Mouse (Mus musculus) heart, embryonic 16.5 days (tissue): ENCODE data around the gene Nsl1. TPM values are rescaled to one million over a fixed set of nuclear protein-coding genes. Genes with fewer than 3 reads are reported as not detected.

Experiments used
- ATAC-seq: fragments of 200-750 bp; cut with Nextera tagmentation; replicated peaks from 2 replicates; pipeline ENCODE4 v1.8.0; 2017; ENCODE audit warnings: moderate number of reproducible peaks; ENCODE audit not compliant: insufficient read depth, low FRiP score; ENCODE audit errors: extremely low read depth
- H3K27ac ChIP-seq: fragments of 300-500 bp; sonication (generic); 2 replicates; pipeline ENCODE4 v1.5.1; 2014; ENCODE audit warnings: mild to moderate bottlenecking, low read length, control low read depth, moderate library complexity
- H3K27me3 ChIP-seq: fragments of 300-500 bp; sonication (generic); 2 replicates; pipeline ENCODE4 v1.6.1; 2014; ENCODE audit warnings: low read length, mixed read lengths; ENCODE audit not compliant: control insufficient read depth, insufficient read depth
- H3K36me3 ChIP-seq: fragments of 300-500 bp; sonication (generic); 2 replicates; pipeline ENCODE4 v1.6.1; 2014; ENCODE audit not compliant: control insufficient read depth, insufficient read depth
- H3K4me1 ChIP-seq: fragments of 300-500 bp; sonication (generic); 2 replicates; pipeline ENCODE4 v1.6.1; 2014; ENCODE audit warnings: low read length, mixed read lengths; ENCODE audit not compliant: control insufficient read depth, insufficient read depth
- H3K4me2 ChIP-seq: fragments of 300-500 bp; sonication (generic); 2 replicates; pipeline ENCODE4 v1.6.1; 2014; ENCODE audit warnings: low read depth, mild to moderate bottlenecking, control low read depth, low read length
- H3K4me3 ChIP-seq: fragments of 300-500 bp; sonication (generic); 2 replicates; pipeline ENCODE4 v1.5.1; 2014; ENCODE audit warnings: mild to moderate bottlenecking, control low read depth, low read length
- H3K9ac ChIP-seq: fragments of 300-500 bp; sonication (generic); 2 replicates; pipeline ENCODE4 v1.6.1; 2014; ENCODE audit warnings: low read length, control low read depth
- H3K9me3 ChIP-seq: fragments of 300-500 bp; sonication (generic); replicated peaks from 2 replicates; pipeline ENCODE4 v1.6.1; 2016; ENCODE audit warnings: low read length; ENCODE audit not compliant: control insufficient read depth
- WGBS: fragments of 180-500 bp; shearing (Covaris S2); extraction: QIAGEN DNeasy Blood & Tissue Kit; methylation state at CpG from one replicate; pipeline ENCODE4 v1.1.7; 2014; 5-methylcytosine and 5-hydroxymethylcytosine counted together
- polyA plus RNA-seq: library from polyadenylated mRNA; unstranded; fragments of >200 nt; fragmentation: Nextera tagmentation; extraction: Ambion mirVana; gene quantifications from 2 replicates; pipeline ENCODE4 v1.2.1, GENCODE M21; 2015

Gene Nsl1
- polyA plus RNA-seq, 1 experiment from 2014 or later, result 15.4 TPM

DNA sequence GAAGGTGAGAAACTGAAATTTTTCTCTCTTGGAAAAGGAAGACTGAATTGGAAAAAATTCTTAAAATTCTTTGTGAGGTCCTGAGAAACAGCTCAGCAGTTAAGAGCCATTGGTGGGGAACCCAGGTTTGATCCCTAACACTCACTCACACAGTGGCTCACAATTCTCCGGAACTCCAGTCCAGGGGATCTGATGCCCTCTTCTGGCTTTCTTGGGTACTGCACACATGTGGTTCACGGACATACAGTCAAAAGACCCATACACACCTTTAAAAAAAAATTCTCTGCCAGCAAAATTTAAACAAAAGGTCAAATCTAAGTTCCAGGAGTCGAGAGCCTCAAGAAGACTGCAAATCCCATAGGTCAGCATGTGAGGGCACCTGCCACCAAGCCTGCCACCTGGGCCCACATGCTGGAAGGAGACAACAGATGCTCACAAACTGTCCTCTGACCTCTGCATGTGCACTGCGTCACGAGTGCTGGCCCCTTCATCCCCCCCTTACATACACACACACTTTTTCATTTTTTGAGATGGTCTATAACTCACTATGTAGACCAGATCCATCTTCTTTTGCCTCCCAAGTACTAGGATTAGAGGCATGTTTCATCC, 22.2 kb downstream of the Nsl1 start:
- Histone ChIP-seq H3K9me3 (no peaks in the 10 kb centered on the region), H3K4me2 (no peak overlapping the region), H3K4me3 (no peak overlapping the region), H3K9ac (no peak overlapping the region), H3K27ac (no peak overlapping the region), H3K27me3 (no peaks in the 10 kb centered on the region), H3K4me1 (no peaks in the 10 kb centered on the region), H3K36me3 (peaks cover 10% of the 10 kb centered on the region)
- ATAC-seq, result no peak
- 78% methylated on average over 5 of the region's 5 CpGs for WGBS

GRCm38 (mm10) chr1:191085597-191085996, 22.8 kb downstream of the Nsl1 start:
- Histone ChIP-seq H3K4me2 (no peak overlapping the region), H3K9ac (no peak overlapping the region), H3K4me3 (no peak overlapping the region), H3K9me3 (no peaks in the 10 kb centered on the region), H3K27ac (no peak overlapping the region), H3K4me1 (no peaks in the 10 kb centered on the region), H3K36me3 (peaks cover 10% of the 10 kb centered on the region), H3K27me3 (no peaks in the 10 kb centered on the region)
- no peak for ATAC-seq
- 79% methylated on average over 12 of the region's 12 CpGs for WGBS

- Histone ChIP-seq H3K27ac (no peak overlapping the region), H3K4me2 (no peak overlapping the region), H3K27me3 (0 out of 2 replicates have a peak, but pooled peaks cover 2% of the 10 kb centered on the region), H3K36me3 (peaks cover 9% of the 10 kb centered on the region), H3K4me1 (no peaks in the 10 kb centered on the region), H3K4me3 (no peak overlapping the region), H3K9me3 (no peaks in the 10 kb centered on the region), H3K9ac (no peak overlapping the region)
- 76% methylated on average over 7 of the region's 7 CpGs for WGBS
- no peak for ATAC-seq
Observed at GRCm38 (mm10) chr1:191086304-191086878, 23.6 kb downstream of the Nsl1 start.

DNA sequence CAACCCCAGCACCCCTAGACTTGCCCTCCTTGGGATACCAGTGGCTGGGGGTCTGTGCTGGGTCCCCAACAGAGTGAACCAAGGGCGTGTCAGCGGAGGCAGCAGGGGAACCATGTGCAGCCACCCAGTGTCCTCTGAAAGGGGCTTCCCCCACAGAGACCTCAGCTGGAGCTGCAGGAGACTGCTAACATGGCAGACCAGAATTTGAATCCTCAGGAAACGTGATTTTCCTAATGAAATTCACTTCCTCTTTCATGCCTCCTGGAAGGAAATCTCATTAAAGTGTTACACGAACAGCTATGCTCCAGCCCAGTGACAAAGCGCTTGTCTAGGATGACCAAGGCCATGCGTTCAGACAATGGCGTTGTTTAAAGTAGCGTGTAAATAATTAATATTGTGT, 24.1 kb downstream of the Nsl1 start:
- H3K4me1 ChIP-seq, result no peaks in the 10 kb centered on the region
- no peak overlapping the region for H3K4me2 ChIP-seq
- ATAC-seq, result no peak
- no peak overlapping the region for H3K9ac ChIP-seq
- H3K27ac ChIP-seq, result no peak overlapping the region
- H3K27me3 ChIP-seq, result 0 out of 2 replicates have a peak, but pooled peaks cover 2% of the 10 kb centered on the region
- 82% methylated on average over 8 of the region's 8 CpGs for WGBS
- peaks cover 5% of the 10 kb centered on the region for H3K36me3 ChIP-seq
- H3K9me3 ChIP-seq, result no peaks in the 10 kb centered on the region
- no peak overlapping the region for H3K4me3 ChIP-seq

DNA sequence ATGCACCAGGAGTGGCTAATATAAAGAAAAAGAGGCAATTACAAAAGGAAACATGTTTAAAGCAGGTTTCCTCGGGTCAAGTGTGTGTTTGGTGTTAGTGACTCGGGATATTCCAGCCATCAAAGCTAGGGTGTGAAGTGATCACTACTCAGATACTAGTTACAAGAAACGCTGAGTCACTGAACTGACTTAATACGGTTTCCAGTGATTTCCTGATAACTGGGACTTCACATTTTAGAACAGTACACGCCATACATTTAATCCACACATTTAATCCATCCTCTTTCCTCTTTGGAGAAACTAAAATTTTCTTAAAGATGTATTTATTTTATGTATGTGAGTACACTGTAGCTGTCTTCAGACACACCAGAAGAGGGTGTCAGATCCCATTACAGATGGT, 25.1 kb downstream of the Nsl1 start:
- peaks cover 5% of the 10 kb centered on the region for H3K36me3 ChIP-seq
- 75% methylated on average over 5 of the region's 5 CpGs for WGBS
- no peaks in the 10 kb centered on the region for H3K9me3 ChIP-seq
- no peak overlapping the region for H3K27ac ChIP-seq
- ATAC-seq, result no peak
- no peak overlapping the region for H3K9ac ChIP-seq
- no peak overlapping the region for H3K4me2 ChIP-seq
- H3K4me3 ChIP-seq, result no peak overlapping the region
- no peaks in the 10 kb centered on the region for H3K4me1 ChIP-seq
- H3K27me3 ChIP-seq, result 0 out of 2 replicates have a peak, but pooled peaks cover 2% of the 10 kb centered on the region

GRCm38 (mm10) chr1:191089355-191089754, 26.5 kb downstream of the Nsl1 start:
- Histone ChIP-seq H3K27ac (no peak overlapping the region), H3K4me2 (no peak overlapping the region), H3K9me3 (no peaks in the 10 kb centered on the region), H3K27me3 (0 out of 2 replicates have a peak, but pooled peaks cover 2% of the 10 kb centered on the region), H3K4me3 (no peak overlapping the region), H3K9ac (no peak overlapping the region), H3K36me3 (peaks cover 3% of the 10 kb centered on the region; the same call in 1 of the 2 replicates), H3K4me1 (no peaks in the 10 kb centered on the region)
- ATAC-seq, result no peak
- WGBS, result 34% methylated on average over 6 of the region's 6 CpGs

GRCm38 (mm10) chr1:191092050-191092449, 29.2 kb downstream of the Nsl1 start:
- Histone ChIP-seq H3K27me3 (0 out of 2 replicates have a peak, but pooled peaks cover 2% of the 10 kb centered on the region), H3K4me1 (0 out of 2 replicates have a peak, but pooled peaks cover under 1% of the 10 kb centered on the region), H3K4me3 (no peak overlapping the region), H3K9me3 (no peaks in the 10 kb centered on the region), H3K4me2 (no peak overlapping the region), H3K9ac (no peak overlapping the region), H3K36me3 (no peaks in the 10 kb centered on the region), H3K27ac (no peak overlapping the region)
- ATAC-seq, result no peak
- WGBS, result 66% methylated on average over 8 of the region's 8 CpGs

DNA sequence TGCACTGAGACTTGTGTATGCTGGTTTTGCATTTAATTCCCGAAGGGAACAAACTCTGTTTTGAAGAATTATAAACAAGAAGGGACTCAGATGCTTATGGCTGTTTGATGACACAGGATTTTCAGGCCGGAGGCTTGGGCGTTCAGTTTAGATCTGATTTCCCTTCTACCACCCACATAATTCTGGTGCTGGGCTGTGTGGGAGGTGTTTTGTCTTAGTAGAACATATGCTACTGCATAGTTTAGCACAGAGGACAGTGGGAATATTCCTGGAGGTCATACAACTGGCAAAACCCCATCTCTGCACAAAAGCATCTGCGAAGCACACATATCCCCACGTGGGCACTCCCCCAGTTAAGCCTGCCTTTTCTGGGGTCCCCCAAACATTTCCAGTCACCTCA, 30.8 kb downstream of the Nsl1 start:
- Histone ChIP-seq H3K36me3 (no peaks in the 10 kb centered on the region), H3K9me3 (no peaks in the 10 kb centered on the region), H3K27ac (no peak overlapping the region), H3K27me3 (0 out of 2 replicates have a peak, but pooled peaks cover 2% of the 10 kb centered on the region), H3K4me3 (no peak overlapping the region), H3K4me2 (no peak overlapping the region), H3K4me1 (peaks cover 7% of the 10 kb centered on the region; the same call in 1 of the 2 replicates), H3K9ac (no peak overlapping the region)
- no peak for ATAC-seq
- WGBS, result 62% methylated on average over 5 of the region's 5 CpGs

DNA sequence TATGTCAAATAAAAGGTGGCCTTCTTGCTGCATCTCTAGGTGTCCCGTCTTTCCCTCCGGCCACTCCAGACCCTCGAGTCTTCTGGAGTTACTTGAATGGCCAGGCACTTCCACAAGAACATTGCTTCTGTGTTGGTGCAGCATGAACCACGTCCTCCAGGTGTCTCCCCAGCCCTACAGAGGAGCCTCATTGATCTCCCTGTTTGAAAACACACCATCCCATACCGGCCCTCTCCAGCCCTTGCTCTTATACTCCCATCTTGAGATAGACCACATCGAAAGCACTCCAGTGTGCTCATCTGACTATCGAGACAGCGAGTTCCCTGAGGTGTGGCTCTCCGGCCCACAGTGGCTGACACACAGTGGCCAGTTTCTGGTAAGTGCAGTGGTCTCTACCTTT, 32.2 kb downstream of the Nsl1 start:
- Histone ChIP-seq H3K9me3 (no peaks in the 10 kb centered on the region), H3K4me2 (no peak overlapping the region), H3K27ac (no peak overlapping the region), H3K4me1 (peaks cover 7% of the 10 kb centered on the region; the same call in 1 of the 2 replicates), H3K4me3 (no peak overlapping the region), H3K27me3 (peaks cover 8% of the 10 kb centered on the region; the same call in 1 of the 2 replicates), H3K36me3 (no peaks in the 10 kb centered on the region), H3K9ac (no peak overlapping the region)
- 66% methylated on average over 9 of the region's 9 CpGs for WGBS
- ATAC-seq, result no peak
